Mouse (Mus musculus) hindbrain, embryonic 10.5 days (tissue): ENCODE data around the gene Notch4. TPM values are rescaled to one million over a fixed set of nuclear protein-coding genes. Genes with fewer than 3 reads are reported as not detected.

Experiments used
- DNase-seq: peaks from one replicate; pipeline ENCODE4 v3.0.0-alpha.2; 2017; ENCODE audit warnings: low spot score
- H3K27ac ChIP-seq: fragments of 300-500 bp; sonication (generic); 2 replicates; pipeline ENCODE4 v1.5.1; 2016; ENCODE audit warnings: mild to moderate bottlenecking, moderate library complexity
- H3K27me3 ChIP-seq: fragments of 300-500 bp; sonication (generic); 2 replicates; pipeline ENCODE4 v1.6.1; 2016; ENCODE audit warnings: mild to moderate bottlenecking; ENCODE audit not compliant: poor library complexity, insufficient read depth, severe bottlenecking
- H3K36me3 ChIP-seq: fragments of 300-500 bp; sonication (generic); 2 replicates; pipeline ENCODE4 v1.6.1; 2016; ENCODE audit warnings: mild to moderate bottlenecking, moderate library complexity
- H3K4me1 ChIP-seq: fragments of 300-500 bp; sonication (generic); replicated peaks from 2 replicates; pipeline ENCODE4 v1.6.1; 2016; ENCODE audit warnings: mild to moderate bottlenecking
- H3K4me3 ChIP-seq: fragments of 300-500 bp; sonication (generic); 2 replicates; pipeline ENCODE4 v1.5.1; 2016; ENCODE audit warnings: mild to moderate bottlenecking, moderate library complexity
- H3K9me3 ChIP-seq: fragments of 300-500 bp; sonication (generic); 2 replicates; pipeline ENCODE4 v1.6.1; 2016; ENCODE audit warnings: mild to moderate bottlenecking, moderate library complexity
- WGBS: fragments of 180-500 bp; shearing (Covaris S2); methylation state at CpG from one replicate; pipeline ENCODE4 v1.1.7; 2016; 5-methylcytosine and 5-hydroxymethylcytosine counted together
- polyA plus RNA-seq: library from polyadenylated mRNA; unstranded; fragments of >200 nt; fragmentation: Nextera tagmentation; extraction: Ambion mirVana; gene quantifications from 2 replicates; pipeline ENCODE4 v1.2.1, GENCODE M21; 2016

Notch4 gene
- polyA plus RNA-seq, 1 experiment from 2014 or later, result 12.5 TPM

- no peak overlapping the region for H3K4me3 ChIP-seq
- 80% methylated on average over 11 of the region's 11 CpGs for WGBS
- no peak for DNase-seq
- H3K27ac ChIP-seq, result no peak overlapping the region
- no peaks in the 10 kb centered on the region for H3K27me3 ChIP-seq
- H3K4me1 ChIP-seq, result peaks cover 6% of the 10 kb centered on the region; the same call in 1 of the 2 replicates
- no peaks in the 10 kb centered on the region for H3K36me3 ChIP-seq
- no peaks in the 10 kb centered on the region for H3K9me3 ChIP-seq
Measured at GRCm38 (mm10) chr17:34557411-34557810, 6.7 kb upstream of the Notch4 start.

GRCm38 (mm10) chr17:34559116-34559515, 5.0 kb upstream of the Notch4 start:
- DNase-seq, result no peak
- H3K27me3 ChIP-seq, result no peaks in the 10 kb centered on the region
- peaks cover 10% of the 10 kb centered on the region for H3K4me1 ChIP-seq
- WGBS, result 90% methylated on average over 7 of the region's 7 CpGs
- H3K27ac ChIP-seq, result no peak overlapping the region
- no peaks in the 10 kb centered on the region for H3K9me3 ChIP-seq
- H3K36me3 ChIP-seq, result no peaks in the 10 kb centered on the region
- no peak overlapping the region for H3K4me3 ChIP-seq

- Histone ChIP-seq H3K27ac (no peak overlapping the region), H3K27me3 (0 out of 2 replicates have a peak, but pooled peaks cover 2% of the 10 kb centered on the region), H3K36me3 (no peaks in the 10 kb centered on the region), H3K4me1 (peaks cover 18% of the 10 kb centered on the region), H3K4me3 (no peak overlapping the region), H3K9me3 (no peaks in the 10 kb centered on the region)
- no peak for DNase-seq
- WGBS, result 27% methylated on average over 15 of the region's 15 CpGs
Measured at GRCm38 (mm10) chr17:34559895-34560294, 4.2 kb upstream of the Notch4 start.

- Histone ChIP-seq H3K27me3 (0 out of 2 replicates have a peak, but pooled peaks cover 4% of the 10 kb centered on the region), H3K4me3 (no peak overlapping the region), H3K27ac (no peak overlapping the region), H3K36me3 (no peaks in the 10 kb centered on the region), H3K4me1 (peaks cover 21% of the 10 kb centered on the region), H3K9me3 (no peaks in the 10 kb centered on the region)
- 92% methylated on average over 6 of the region's 6 CpGs for WGBS
- no peak for DNase-seq
Measured at GRCm38 (mm10) chr17:34560438-34560837, 3.6 kb upstream of the Notch4 start.

- H3K4me1 ChIP-seq, result peaks cover 21% of the 10 kb centered on the region
- 0 out of 2 replicates have a peak, but pooled peaks cover 4% of the 10 kb centered on the region for H3K27me3 ChIP-seq
- H3K4me3 ChIP-seq, result no peak overlapping the region
- H3K9me3 ChIP-seq, result no peaks in the 10 kb centered on the region
- 46% methylated on average over 8 of the region's 8 CpGs for WGBS
- H3K36me3 ChIP-seq, result no peaks in the 10 kb centered on the region
- peak overlapping the region; percentile 56 for H3K27ac ChIP-seq
- no peak for DNase-seq
Measured at GRCm38 (mm10) chr17:34561200-34561599, 2.9 kb upstream of the Notch4 start.

GRCm38 (mm10) chr17:34562595-34562994, 1.5 kb upstream of the Notch4 start:
- 0 out of 2 replicates have a peak, but pooled peaks cover 9% of the 10 kb centered on the region for H3K27me3 ChIP-seq
- no peak for DNase-seq
- H3K27ac ChIP-seq, result no peak overlapping the region
- H3K36me3 ChIP-seq, result no peaks in the 10 kb centered on the region
- no peaks in the 10 kb centered on the region for H3K9me3 ChIP-seq
- H3K4me3 ChIP-seq, result no peak overlapping the region
- 70% methylated on average over 3 of the region's 3 CpGs for WGBS
- peaks cover 21% of the 10 kb centered on the region for H3K4me1 ChIP-seq

- no peaks in the 10 kb centered on the region for H3K9me3 ChIP-seq
- 80% methylated on average over 11 of the region's 11 CpGs for WGBS
- no peak overlapping the region for H3K27ac ChIP-seq
- H3K36me3 ChIP-seq, result no peaks in the 10 kb centered on the region
- peaks cover 12% of the 10 kb centered on the region; the same call in 1 of the 2 replicates for H3K27me3 ChIP-seq
- no peak for DNase-seq
- H3K4me3 ChIP-seq, result no peak overlapping the region
- peaks cover 21% of the 10 kb centered on the region for H3K4me1 ChIP-seq
Measured at GRCm38 (mm10) chr17:34563354-34563753, 714 bp upstream of the Notch4 start.

- no peak for DNase-seq
- no peaks in the 10 kb centered on the region for H3K36me3 ChIP-seq
- 39% methylated on average over 3 of the region's 3 CpGs for WGBS
- no peaks in the 10 kb centered on the region for H3K9me3 ChIP-seq
- H3K27ac ChIP-seq, result peak overlapping the region; percentile 75
- peaks cover 21% of the 10 kb centered on the region for H3K4me1 ChIP-seq
- peak overlapping the region; percentile 26; the same call in 1 of the 2 replicates for H3K4me3 ChIP-seq
- H3K27me3 ChIP-seq, result peaks cover 14% of the 10 kb centered on the region; the same call in 1 of the 2 replicates
Measured at GRCm38 (mm10) chr17:34564796-34565195, 728 bp downstream of the Notch4 start.

GRCm38 (mm10) chr17:34567311-34567710, 3.2 kb downstream of the Notch4 start:
- no peak for DNase-seq
- peaks cover 14% of the 10 kb centered on the region; the same call in 1 of the 2 replicates for H3K27me3 ChIP-seq
- no peaks in the 10 kb centered on the region for H3K36me3 ChIP-seq
- peaks cover 26% of the 10 kb centered on the region for H3K4me1 ChIP-seq
- H3K4me3 ChIP-seq, result no peak overlapping the region
- WGBS, result 60% methylated on average over 9 of the region's 9 CpGs
- no peak overlapping the region for H3K27ac ChIP-seq
- no peaks in the 10 kb centered on the region for H3K9me3 ChIP-seq

GRCm38 (mm10) chr17:34568421-34568820, 4.4 kb downstream of the Notch4 start:
- no peaks in the 10 kb centered on the region for H3K9me3 ChIP-seq
- peaks cover 31% of the 10 kb centered on the region for H3K4me1 ChIP-seq
- no peaks in the 10 kb centered on the region for H3K36me3 ChIP-seq
- no peak for DNase-seq
- 77% methylated on average over 13 of the region's 13 CpGs for WGBS
- no peak overlapping the region for H3K4me3 ChIP-seq
- no peak overlapping the region for H3K27ac ChIP-seq
- peaks cover 14% of the 10 kb centered on the region for H3K27me3 ChIP-seq

GRCm38 (mm10) chr17:34569919-34570318, 5.9 kb downstream of the Notch4 start:
- WGBS, result 73% methylated on average over 4 of the region's 4 CpGs
- H3K36me3 ChIP-seq, result no peaks in the 10 kb centered on the region
- peaks cover 19% of the 10 kb centered on the region for H3K4me1 ChIP-seq
- H3K27me3 ChIP-seq, result peaks cover 12% of the 10 kb centered on the region
- DNase-seq, result no peak
- no peak overlapping the region for H3K27ac ChIP-seq
- H3K4me3 ChIP-seq, result no peak overlapping the region
- H3K9me3 ChIP-seq, result no peaks in the 10 kb centered on the region

- peak overlapping the region; percentile 16 for H3K4me3 ChIP-seq
- H3K27ac ChIP-seq, result no peak overlapping the region
- H3K36me3 ChIP-seq, result no peaks in the 10 kb centered on the region
- DNase-seq, result no peak
- no peaks in the 10 kb centered on the region for H3K9me3 ChIP-seq
- H3K27me3 ChIP-seq, result peaks cover 10% of the 10 kb centered on the region
- H3K4me1 ChIP-seq, result peaks cover 16% of the 10 kb centered on the region
- 12% methylated on average over 5 of the region's 5 CpGs for WGBS
Measured at GRCm38 (mm10) chr17:34571875-34572274, 7.8 kb downstream of the Notch4 start.

- Histone ChIP-seq H3K4me1 (peaks cover 16% of the 10 kb centered on the region), H3K4me3 (peak overlapping the region; percentile 16), H3K27ac (peak overlapping the region; percentile 66), H3K9me3 (no peaks in the 10 kb centered on the region), H3K27me3 (peaks cover 6% of the 10 kb centered on the region), H3K36me3 (no peaks in the 10 kb centered on the region)
- DNase-seq, result no peak
- WGBS, result 8% methylated on average over 15 of the region's 15 CpGs
Measured at GRCm38 (mm10) chr17:34572361-34572760, 8.3 kb downstream of the Notch4 start.

- Histone ChIP-seq H3K36me3 (no peaks in the 10 kb centered on the region), H3K27me3 (no peaks in the 10 kb centered on the region; the same call in 1 of the 2 replicates), H3K9me3 (no peaks in the 10 kb centered on the region), H3K4me1 (peaks cover 18% of the 10 kb centered on the region), H3K4me3 (no peak overlapping the region), H3K27ac (no peak overlapping the region)
- WGBS, result 77% methylated on average over 5 of the region's 5 CpGs
- no peak for DNase-seq
Measured at GRCm38 (mm10) chr17:34576577-34576976, 12.5 kb downstream of the Notch4 start.
